Mouse (Mus musculus) stomach, postnatal 0 days (tissue): ENCODE results near the gene Armc7. TPM values are rescaled to one million over a fixed set of nuclear protein-coding genes. Genes with fewer than 3 reads are reported as not detected.

Experiments
- ATAC-seq: fragments of 200-750 bp; cut with Nextera tagmentation; 2 replicates; pipeline ENCODE4 v1.8.0; 2017; ENCODE audit not compliant: low FRiP score, low TSS enrichment
- DNase-seq: peaks from one replicate; pipeline ENCODE4 v3.0.0-alpha.2; 2016; ENCODE audit warnings: low spot score
- H3K27ac ChIP-seq: fragments of 300-500 bp; sonication (generic); replicated peaks from 2 replicates; pipeline ENCODE4 v1.5.1; 2014; ENCODE audit warnings: mild to moderate bottlenecking, control low read depth
- H3K27me3 ChIP-seq: fragments of 300-500 bp; sonication (generic); 2 replicates; pipeline ENCODE4 v1.6.1; 2014; ENCODE audit warnings: low read length; ENCODE audit not compliant: control insufficient read depth, insufficient read depth
- H3K36me3 ChIP-seq: fragments of 300-500 bp; sonication (generic); 2 replicates; pipeline ENCODE4 v1.6.1; 2014; ENCODE audit warnings: low read length, mixed read lengths; ENCODE audit not compliant: control insufficient read depth, insufficient read depth
- H3K4me1 ChIP-seq: fragments of 300-500 bp; sonication (generic); replicated peaks from 2 replicates; pipeline ENCODE4 v1.6.1; 2014; ENCODE audit warnings: antibody characterized with exemption; ENCODE audit not compliant: control insufficient read depth, insufficient read depth
- H3K4me2 ChIP-seq: fragments of 300-500 bp; sonication (generic); replicated peaks from 2 replicates; pipeline ENCODE4 v1.6.1; 2014; ENCODE audit warnings: low read depth, mild to moderate bottlenecking, control low read depth, moderate library complexity
- H3K4me3 ChIP-seq: fragments of 300-500 bp; sonication (generic); 2 replicates; pipeline ENCODE4 v1.5.1; 2014; ENCODE audit warnings: low read depth, low read length, control low read depth
- H3K9ac ChIP-seq: fragments of 300-500 bp; sonication (generic); 2 replicates; pipeline ENCODE4 v1.6.1; 2014; ENCODE audit warnings: mild to moderate bottlenecking, low read length, control low read depth, mixed read lengths
- H3K9me3 ChIP-seq: fragments of 300-500 bp; sonication (generic); 2 replicates; pipeline ENCODE4 v1.6.1; 2016; ENCODE audit warnings: low read length; ENCODE audit not compliant: control insufficient read depth
- CTCF ChIP-seq: IDR thresholded peaks from 2 replicates; pipeline ENCODE4 v1.5.1; 2016; ENCODE audit warnings: antibody characterized with exemption, low read depth, mild to moderate bottlenecking, moderate library complexity
- EP300 ChIP-seq: optimal IDR thresholded peaks from 2 replicates; pipeline ENCODE3; 2016; ENCODE audit warnings: antibody characterized with exemption
- WGBS: fragments of 180-500 bp; shearing (Covaris S2); extraction: QIAGEN DNeasy Blood & Tissue Kit; methylation state at CpG from one replicate; pipeline ENCODE4 v1.1.7; 2014; 5-methylcytosine and 5-hydroxymethylcytosine counted together
- polyA plus RNA-seq: library from polyadenylated mRNA; unstranded; fragments of >200 nt; fragmentation: Nextera tagmentation; extraction: Ambion mirVana; gene quantifications from 2 replicates; pipeline ENCODE4 v1.2.1, GENCODE M21; 2015

Gene Armc7
- polyA plus RNA-seq, result 6.3 and 6.5 TPM in 2 replicates

DNA sequence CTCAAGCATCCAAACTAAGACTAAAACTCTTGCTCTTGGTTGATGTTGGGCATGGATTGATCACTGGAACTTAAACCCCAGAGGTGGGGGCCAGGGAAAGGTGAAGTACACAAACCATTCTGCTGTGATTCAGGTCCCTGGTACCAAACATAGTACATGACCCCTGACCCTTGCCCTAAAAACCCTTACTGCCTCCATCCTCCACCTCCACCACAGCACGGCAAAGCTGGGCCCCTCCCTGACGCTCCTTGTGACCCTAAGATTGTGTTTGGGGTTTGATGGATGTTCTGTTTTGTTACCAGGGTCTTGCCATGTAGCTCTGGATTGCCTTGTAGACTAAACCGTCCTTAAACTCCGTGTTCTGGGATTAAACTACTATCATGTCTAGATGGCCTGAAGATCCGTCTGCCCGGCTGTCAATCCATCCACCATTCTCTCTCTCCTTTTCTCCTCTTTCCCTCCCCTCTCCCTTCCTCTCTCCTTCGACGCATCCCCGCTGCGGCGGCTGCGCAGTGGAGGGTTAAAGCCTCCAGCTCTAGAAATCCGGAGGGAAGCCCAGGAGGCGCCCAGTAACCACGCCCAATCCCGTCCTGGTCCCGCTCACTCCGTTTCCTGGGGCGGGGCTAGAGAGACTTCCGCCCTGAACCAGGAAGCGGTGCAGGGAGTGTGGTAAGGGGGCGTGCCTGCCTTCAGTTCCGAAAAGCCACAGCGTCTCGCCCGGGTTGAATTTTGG lies at the start of gene Armc7:
Gene Armc7 (plus strand): TSS at position 643 of the 733 bp plus-strand sequence.
- ATAC-seq (peak; percentile 95), DNase-seq (peak; percentile 97)
- Histone ChIP-seq H3K4me2 (peak within 1 kb of the TSS; percentile 94), H3K27ac (peak within 1 kb of the TSS; percentile 78), H3K9me3 (no peaks in the 10 kb centered on the region), H3K4me1 (peaks cover 4% of the 10 kb centered on the region; the same call in 1 of the 2 replicates), H3K4me3 (peak within 1 kb of the TSS; percentile 81), H3K9ac (peak within 1 kb of the TSS; percentile 88), H3K27me3 (no peaks in the 10 kb centered on the region), H3K36me3 (no peaks in the 10 kb centered on the region)
- WGBS, result 1% methylated on average over 26 of the region's 26 CpGs
- TF ChIP-seq CTCF (peak; percentile 15; the same call in 1 of the 2 replicates), EP300 (no peak)

DNA sequence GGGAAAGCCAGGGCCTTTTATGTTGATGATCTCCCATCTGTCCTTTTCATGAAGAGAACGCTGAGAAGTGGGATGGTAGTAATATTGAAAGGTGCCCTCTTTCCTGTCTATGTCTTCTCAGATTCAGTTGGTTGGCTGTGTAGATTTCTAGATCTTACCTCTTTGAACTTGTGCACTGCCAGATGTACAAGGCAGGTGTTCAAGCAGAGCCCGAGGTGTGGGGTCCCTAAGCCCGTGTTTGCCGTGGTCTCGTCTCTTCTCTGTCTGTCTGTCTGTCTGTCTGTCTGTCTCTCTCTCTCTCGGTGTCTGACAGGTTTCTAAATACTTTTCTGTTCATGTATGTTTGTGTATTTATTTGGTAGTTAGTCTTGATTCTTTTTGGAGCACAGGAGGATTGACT lies 49.8 kb upstream of the Armc7 start:
- Histone ChIP-seq H3K4me2 (no peak overlapping the region), H3K4me3 (no peak overlapping the region), H3K36me3 (peaks cover 14% of the 10 kb centered on the region), H3K27me3 (no peaks in the 10 kb centered on the region), H3K4me1 (peaks cover 5% of the 10 kb centered on the region; the same call in 1 of the 2 replicates), H3K27ac (no peak overlapping the region), H3K9me3 (no peaks in the 10 kb centered on the region), H3K9ac (no peak overlapping the region)
- TF ChIP-seq EP300 (no peak), CTCF (no peak)
- no peak for ATAC-seq
- no peak for DNase-seq
- WGBS, result 87% methylated on average over 6 of the region's 6 CpGs

DNA sequence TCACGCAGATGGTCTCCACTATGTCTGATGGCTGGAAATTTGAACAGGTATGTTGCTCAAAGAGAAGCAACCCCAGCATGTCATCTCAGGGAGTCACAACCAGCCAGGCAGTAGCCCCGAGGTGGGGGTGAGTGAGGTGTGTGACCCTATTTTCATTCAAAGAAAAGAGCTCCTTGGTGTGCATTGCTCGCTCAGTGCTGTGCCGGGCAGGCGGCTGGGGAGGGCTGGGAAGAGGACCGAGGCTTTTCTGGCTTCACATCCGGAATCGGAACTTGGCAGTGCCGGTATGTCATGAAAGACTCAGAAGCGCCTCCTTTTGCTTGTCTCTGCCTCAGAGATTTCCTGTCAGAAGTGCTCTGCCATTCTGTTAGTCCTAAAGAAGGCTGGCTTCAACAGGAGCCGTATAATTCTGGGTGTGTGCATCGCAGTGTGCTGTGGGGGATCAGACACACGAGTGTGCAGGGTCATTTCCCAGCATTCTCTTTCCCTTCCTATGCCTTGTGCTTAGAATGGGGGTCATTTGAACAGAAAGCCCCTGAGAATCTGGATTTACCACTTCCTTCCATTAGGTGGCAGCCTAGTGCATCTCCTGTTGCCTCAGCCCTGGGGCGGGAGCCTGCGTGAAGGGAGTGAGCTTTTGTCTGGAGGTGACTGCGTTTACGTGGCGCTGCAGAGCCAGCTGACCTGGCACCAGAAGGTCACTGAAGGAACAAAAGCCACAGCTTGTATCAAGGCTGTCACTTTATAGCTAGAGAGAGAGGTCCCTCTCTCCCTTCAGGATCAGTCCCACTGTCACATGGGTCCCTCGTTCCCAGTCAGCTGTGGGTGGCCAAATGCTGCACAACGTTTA lies 47.8 kb upstream of the Armc7 start:
- H3K9me3 ChIP-seq, result no peaks in the 10 kb centered on the region

DNA sequence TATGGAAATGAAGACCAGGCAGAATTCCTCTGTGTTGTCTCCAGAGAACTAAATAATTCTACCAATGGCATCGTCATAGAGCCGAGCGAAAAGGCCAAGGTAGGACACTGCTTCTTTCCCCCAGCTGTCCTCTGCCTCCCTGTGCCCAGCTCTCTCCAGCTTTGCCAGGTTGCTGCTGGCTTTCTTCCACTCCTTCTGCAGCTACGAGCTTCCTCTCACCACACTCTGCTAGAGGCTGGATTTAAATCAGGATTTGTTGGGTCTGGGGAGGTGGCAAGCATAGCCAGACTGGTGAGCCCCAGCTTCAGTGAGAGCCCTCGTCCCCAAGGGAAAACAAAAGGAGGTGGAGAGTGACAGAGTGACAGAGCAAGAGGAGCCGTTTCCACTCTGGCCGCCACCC lies 46.2 kb upstream of the Armc7 start:
- ATAC-seq, result no peak
- Histone ChIP-seq H3K27ac (no peak overlapping the region), H3K9ac (no peak overlapping the region), H3K4me1 (no peaks in the 10 kb centered on the region), H3K4me2 (no peak overlapping the region), H3K27me3 (no peaks in the 10 kb centered on the region), H3K4me3 (no peak overlapping the region), H3K36me3 (peaks cover 17% of the 10 kb centered on the region), H3K9me3 (no peaks in the 10 kb centered on the region)
- DNase-seq, result no peak
- 81% methylated on average over 7 of the region's 7 CpGs for WGBS
- TF ChIP-seq CTCF, result no peak
- TF ChIP-seq EP300, result no peak

More for the DNA sequence above, 47.8 kb upstream of the Armc7 start:
- TF ChIP-seq EP300 (no peak), CTCF (peak; percentile 89)
- peak; percentile 78 for DNase-seq
- Histone ChIP-seq H3K4me2 (no peak overlapping the region), H3K4me1 (no peaks in the 10 kb centered on the region), H3K4me3 (no peak overlapping the region), H3K36me3 (peaks cover 17% of the 10 kb centered on the region), H3K27ac (0 out of 2 replicates have a peak overlapping the region, but pooled peaks have one; percentile 40), H3K9ac (no peak overlapping the region), H3K27me3 (no peaks in the 10 kb centered on the region)
- ATAC-seq, result peak; percentile 62
- 35% methylated on average over 20 of the region's 20 CpGs for WGBS

DNA sequence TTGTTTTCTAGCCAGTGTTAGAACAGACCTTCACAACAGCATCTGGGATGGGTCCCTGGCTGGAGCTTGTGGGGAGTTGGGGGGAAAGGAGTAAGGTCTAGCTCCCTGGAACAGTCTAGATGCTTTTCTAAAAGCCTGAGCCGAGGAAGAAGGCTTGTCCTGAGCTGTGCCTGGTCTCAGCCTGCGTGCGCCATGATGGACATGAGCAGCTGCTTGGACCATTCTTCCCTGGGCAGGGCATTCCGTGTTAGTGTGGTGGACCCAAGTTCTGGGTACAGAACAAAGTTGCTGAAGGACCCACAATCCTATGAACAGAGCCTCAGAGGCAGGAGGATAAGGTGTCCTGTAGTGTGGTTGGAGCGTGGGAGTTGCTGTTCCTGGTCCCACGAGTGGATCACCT lies 44.9 kb upstream of the Armc7 start:
- no peak for DNase-seq
- TF ChIP-seq EP300 (no peak), CTCF (no peak)
- Histone ChIP-seq H3K4me1 (0 out of 2 replicates have a peak, but pooled peaks cover 3% of the 10 kb centered on the region), H3K4me2 (no peak overlapping the region), H3K9me3 (no peaks in the 10 kb centered on the region), H3K27me3 (no peaks in the 10 kb centered on the region), H3K4me3 (no peak overlapping the region), H3K27ac (no peak overlapping the region), H3K9ac (no peak overlapping the region), H3K36me3 (peaks cover 14% of the 10 kb centered on the region)
- no peak for ATAC-seq
- WGBS, result 90% methylated on average over 6 of the region's 6 CpGs
